Mouse (Mus musculus): ENCODE measurements around the gene Pold2. TPM values are rescaled to one million over a fixed set of nuclear protein-coding genes. Genes with fewer than 3 reads are reported as not detected.

Gene Pold2
- total RNA-seq (2022), result 10 to 100 TPM; 39.6 to 67.0 (median 51.5) TPM

DNA sequence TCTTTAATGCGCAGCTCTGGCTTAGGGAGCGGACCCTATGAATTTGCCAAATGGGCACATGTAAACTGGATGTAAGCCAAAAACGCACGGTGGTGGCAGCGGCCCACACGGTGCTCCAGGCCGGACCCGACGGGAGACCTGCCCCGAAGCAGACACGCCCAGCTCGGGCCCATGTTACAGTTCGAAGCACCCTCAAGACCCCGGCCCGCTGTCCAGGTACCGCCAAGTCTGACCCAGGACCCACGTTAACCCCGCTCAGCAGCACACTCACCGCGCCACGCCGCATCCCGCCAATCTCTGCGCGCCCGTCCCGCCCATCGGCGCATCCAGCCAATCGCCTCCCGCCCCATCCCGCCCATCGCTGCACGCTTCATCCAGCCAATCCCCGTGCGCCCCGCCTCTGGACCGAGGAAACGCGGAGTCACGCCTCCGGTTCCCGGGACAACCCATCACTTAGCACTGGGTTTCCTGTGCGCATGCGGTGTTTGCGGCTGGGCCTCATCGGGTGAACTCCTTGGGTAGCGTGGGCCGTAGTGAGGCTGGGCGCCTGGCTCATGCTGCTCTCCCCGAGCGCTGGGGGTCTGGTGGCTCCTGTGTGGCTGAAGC is at the start of gene Pold2:
Gene Pold2 (minus strand): TSS at position 372 of the 606 bp plus-strand sequence.
- DNase-seq, result peak; percentile 97

DNA sequence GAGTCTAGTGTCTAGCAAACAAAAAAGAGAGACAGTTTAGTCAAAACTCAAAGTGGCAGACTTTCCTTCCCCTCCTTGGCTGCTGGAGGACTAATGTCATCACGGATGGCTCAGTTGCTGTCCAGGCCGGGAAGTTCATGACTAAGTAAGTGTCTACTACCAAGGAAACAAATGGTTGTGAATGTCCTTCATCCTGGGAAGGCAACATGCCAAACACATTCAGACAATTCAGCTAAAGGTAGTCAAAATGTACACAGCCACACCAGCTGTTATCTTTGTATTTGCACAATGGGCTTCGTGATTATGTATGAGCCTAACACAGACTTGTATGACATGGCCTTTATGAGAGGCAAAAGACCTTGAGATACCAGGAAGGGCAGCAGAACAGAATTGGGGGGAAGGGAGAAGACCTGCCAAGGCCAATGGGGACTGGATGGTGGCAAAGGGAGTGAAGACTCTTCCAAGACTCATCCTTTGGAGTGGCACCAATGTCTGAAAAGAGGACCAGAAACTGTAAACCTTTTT is 48.7 kb upstream of the Pold2 start:
- DNase-seq, result no peak

DNA sequence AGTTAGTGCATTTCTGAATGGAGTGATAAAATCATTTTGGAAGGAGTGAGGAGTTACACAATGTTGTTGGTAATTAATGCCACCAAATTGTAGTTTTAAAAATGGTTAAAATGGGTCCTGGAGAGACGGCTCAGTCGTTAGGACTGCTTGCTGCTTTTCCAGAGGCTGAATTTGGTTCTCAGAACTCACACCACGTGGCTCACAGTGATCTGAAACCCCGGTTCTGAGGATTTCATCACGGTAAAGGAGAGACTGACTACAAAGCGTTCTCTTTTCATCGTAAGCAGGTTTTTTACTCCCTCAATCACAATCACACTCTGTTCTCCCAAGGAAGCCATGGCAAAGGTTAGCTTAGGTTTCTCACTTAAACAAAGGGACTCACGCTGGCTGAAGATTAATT is 46.6 kb upstream of the Pold2 start:
- DNase-seq, result no peak

DNA sequence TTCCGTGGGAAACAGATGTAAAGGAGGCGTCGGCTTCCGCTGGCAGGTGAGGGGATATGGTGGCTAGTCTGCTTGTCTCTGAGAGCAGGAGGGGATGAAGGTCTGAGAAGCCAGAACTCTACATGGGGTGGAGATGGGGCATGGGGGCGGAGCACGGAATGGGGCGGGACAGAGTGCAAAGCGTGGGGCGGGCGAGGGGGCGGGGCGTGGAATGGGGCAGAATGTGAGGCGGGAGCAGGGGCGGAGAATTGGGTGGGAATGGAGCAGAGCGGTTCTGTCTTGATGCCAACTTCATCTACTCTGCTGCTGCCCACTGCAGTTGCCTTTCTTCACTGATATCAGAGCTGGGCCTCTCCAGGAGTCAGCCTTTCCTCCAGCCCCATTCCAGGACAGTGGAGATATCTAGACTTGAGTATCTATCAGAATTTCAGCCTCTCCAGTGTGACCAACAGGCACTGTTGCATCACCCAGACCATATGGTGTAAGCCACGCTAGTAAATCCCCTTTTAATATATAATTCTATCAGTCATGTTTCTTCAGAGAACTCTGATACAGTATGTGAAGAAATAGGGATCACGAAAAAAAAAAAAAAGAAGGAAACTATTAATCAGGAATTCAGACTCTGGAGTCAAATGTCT is 42.4 kb upstream of the Pold2 start:
- DNase-seq, result no peak

DNA sequence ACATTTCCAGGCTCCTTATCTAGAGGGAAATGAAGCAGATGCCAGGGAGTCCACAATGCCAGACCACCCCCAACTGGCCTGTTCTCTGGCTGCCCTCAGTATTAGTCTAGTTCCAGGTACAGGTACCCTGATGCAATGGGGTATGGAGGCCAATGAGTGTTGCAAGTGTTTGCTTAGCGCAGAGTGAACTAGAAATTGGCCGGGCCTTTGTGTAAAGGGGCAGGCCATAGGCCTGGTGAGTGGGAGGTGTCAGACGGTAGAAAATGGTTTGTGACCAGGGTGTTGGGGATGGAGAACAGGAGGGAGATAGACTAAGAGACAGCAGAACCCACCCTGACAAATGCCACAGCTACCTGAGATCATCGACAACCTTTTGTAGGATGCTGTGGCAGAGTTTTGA is 41.5 kb upstream of the Pold2 start:
- no peak for DNase-seq

DNA sequence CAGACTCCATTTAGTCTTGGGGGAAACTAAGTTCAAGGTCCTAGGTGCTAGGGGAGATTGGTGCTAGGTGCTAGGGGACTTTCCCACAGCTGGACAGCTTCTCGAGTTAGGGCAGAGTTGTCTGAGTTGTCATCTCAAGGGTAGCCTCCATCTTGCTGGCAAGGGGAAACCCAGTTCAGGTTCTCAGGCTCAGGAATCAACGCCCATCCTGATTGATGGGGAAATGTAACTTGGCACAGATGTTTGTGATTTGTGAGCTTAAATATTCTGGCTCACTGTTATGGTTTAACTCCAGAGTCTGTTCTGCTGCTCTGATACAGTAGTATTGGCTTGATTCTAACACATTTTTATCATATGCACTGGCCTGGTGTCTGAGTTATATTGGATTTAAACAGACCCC is 40.0 kb upstream of the Pold2 start:
- DNase-seq, result no peak

DNA sequence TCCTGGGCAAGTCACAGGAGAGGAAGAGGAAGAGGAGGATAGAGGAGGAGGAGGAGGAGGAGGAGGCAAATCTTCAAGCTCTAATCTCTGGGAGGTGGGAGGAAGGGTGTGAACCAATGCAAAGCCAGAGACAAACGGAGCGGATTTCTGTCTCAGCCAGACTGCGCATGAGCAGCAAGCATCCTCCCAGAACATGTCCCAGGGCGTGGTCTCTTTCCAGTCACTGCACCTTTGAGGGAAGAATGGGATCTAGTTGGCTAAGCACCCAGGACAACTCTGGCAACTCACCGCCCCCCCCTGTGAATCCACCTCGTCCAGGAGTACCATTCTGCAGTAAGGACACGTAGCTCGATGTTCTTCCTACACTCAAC is 38.1 kb upstream of the Pold2 start:
- no peak for DNase-seq

DNA sequence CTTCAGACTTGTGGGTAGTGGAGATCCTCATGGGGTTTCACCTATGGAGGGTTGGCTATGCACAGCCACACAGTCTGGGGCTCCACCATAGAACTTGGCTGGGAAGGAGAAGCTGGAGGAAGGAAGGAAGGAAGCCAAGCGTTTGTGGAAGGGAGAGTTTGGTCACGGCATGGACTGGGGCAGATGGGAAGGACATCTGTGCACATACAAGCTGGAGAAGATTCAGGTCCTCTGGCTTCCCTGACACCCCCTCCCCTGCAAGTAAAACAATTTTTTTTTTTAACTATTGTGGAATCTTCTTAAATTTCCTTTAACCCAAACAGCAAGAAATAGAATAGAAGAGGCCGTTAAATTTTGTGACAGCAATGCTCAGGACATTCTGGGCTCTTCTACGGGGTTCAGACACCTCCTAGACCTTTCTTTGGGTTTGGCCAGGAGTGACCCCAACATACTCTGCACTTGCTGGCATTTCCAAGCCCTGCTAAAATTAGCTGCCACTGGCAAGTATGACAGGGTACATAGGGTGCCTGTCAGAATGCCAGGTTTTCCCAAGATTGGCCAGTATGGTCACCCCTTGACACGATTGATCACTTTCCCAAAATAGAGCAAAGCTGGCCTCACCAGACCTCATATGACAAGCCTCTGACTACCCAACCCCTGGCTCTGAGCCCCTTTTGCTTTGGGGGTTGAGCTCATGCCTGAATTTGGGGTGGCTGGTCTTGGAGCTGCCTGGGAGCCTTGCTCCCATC is 37.5 kb upstream of the Pold2 start:
- no peak for DNase-seq

DNA sequence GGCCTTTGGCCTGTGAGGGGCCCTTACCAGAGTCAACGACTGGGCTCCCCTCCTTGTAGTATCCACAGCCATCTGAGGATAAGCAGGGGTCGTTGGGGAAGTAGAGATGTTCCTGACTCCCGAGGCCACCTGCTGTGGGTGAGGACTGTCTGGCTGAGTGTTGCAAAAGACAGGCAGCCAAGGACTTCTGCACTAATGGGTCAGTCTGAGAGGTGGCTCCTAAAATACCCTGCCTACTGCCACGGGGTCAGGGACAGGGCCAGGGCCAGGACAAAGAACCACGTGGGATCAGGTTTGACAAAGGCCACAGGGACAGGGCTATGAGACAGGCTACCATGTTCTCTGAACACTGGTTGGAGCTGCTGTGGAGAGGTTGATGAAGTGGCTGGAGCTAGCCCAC is 36.8 kb upstream of the Pold2 start:
- DNase-seq, result no peak

DNA sequence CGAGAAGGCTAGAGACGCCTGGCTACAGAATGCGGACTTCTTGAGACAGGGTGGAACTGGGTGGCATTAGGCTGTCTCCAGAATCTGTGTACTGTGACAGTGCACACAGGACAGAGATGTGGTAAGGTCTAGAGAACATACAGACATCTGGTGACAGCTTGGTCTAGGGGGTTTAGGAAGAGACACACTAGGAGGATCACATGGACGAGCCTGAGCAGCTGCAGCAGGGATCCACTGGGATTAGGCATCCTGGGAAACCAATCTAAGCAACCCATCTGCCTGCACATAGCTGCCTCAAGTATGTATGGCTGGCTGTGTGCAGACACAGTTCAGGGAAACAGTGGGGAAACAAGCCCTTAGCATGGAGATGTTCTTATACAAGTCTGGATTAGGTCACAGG is 35.8 kb upstream of the Pold2 start:
- DNase-seq, result no peak

DNA sequence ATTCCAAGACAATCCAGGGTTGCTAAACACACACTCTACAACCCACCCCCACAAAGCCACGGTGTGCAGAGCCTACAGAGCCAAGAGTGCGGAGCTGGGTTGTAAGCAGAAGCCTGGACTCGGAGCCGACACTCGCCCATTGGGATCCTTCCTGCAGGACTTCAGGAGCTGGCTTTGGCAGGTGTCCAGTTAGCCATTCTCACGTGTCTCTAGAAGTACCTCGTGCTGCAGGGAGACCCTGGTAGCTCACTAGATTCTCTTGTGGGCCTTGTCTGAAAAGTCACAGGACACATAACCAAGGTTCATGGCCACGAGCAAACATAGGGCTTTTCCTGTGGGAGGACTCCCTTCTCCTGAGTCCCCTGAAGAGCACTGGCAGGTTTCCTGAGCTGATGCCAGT is 35.2 kb upstream of the Pold2 start:
- DNase-seq, result no peak

DNA sequence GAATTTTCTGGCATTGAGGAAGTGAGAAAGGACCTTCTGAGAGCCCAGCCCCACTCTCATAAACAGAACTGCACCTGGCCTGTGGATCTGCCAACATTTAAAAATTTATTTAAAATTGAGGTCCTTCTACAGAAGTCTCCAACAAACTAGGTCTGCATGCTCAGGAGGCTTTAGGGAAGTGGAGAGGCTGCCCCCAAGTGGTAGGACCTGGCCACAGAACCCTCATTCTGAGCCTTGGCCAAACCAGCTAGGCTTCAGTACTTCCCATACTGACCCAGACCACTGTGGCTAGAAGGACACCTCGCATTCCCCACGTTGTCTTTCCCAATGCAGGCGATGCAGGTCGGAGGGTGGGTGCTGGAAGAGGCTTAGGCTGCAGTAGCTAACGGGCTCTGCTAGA is 34.5 kb upstream of the Pold2 start:
- DNase-seq, result peak; percentile 35

DNA sequence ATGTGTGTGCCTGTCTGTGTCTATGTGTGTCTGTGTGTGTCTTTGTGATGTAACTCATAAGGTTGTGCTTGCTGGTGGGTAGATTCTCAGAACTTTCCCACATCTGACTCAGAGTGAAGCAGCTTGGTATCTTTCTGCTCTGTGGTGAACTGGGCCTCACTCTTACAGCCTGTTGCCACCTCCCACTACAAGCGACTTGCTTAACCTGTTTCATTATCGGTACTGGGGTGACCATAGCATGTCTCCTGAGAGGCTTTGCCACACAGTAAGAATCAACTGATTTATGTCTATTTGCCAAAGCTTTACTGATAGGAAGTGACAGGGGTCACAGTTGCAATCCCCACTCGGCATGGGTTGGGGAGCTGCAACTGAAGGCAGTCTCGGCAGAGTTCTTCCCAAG is 30.6 kb upstream of the Pold2 start:
- no peak for DNase-seq

DNA sequence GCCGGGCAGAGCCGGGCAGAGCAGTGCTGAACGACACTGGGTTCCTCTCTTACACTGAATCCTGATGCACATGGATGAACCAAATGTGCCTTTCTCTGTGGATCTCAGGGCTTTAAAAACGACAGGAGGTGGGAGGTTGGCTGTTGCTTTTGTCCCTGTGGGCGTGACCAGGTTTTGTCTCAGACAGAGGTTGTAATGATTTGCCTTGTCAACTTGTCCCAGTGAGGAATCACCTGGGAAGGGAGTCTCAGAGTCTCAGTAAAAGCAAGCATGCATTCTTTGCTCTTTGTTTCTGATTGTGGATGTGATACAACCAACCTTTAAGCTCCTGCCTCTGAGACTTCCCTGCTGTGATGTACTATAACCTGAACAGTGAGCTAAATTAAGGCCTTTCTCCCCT is 29.0 kb upstream of the Pold2 start:
- no peak for DNase-seq

DNA sequence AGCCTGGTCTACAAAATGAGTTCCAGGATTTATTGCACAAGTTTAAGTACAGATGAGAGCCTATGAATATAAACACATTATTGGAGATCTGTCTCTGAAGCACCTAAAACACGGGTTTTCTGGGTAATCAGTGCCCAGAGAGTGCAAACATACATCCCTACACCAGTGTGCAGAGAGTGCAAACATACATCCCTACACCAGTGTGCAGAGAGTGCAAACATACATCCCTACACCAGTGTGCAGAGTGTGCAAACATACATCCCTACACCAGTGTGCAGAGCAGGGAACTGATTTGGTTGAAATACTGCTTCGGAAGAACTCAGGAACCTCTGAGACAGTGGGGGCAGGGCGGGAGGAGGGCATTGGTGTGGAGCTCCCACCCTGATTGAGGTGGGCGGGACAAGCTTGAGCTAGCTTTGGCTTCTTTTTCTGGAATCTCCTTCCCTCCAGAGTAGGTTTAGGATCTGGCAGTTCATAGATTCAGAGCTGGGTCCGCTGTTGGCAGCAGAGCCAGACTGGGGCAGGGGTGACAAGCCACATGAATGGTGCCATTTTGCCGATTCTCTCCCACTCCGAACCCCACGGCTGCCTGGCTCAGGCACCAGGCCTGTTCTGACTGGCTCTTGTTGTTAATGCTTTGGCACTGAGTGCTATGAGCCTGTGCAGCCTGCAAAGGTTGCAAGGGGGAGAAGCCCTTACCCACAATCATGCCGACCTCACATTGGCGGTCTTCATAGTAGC is 27.9 kb upstream of the Pold2 start:
- no peak for DNase-seq

DNA sequence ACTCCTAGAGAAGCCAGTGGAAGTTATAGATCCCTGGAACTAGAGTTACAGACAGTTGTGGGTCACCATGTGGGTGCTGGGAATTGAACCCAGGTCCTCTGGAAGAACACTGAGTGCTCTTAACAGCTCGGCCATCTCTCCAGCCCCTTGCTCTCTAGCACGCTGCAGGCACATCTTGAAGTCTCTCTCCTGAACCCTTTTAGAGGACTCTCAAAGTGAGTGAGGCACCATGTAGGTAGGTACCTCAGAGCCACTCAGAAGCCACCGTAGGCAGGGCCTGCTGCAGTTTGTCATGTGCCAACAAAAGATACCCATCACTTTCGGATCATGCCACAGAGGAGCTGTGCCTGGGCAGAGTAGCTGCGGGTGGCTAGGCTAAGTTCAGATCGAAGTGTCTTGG is 26.8 kb upstream of the Pold2 start:
- no peak for DNase-seq

DNA sequence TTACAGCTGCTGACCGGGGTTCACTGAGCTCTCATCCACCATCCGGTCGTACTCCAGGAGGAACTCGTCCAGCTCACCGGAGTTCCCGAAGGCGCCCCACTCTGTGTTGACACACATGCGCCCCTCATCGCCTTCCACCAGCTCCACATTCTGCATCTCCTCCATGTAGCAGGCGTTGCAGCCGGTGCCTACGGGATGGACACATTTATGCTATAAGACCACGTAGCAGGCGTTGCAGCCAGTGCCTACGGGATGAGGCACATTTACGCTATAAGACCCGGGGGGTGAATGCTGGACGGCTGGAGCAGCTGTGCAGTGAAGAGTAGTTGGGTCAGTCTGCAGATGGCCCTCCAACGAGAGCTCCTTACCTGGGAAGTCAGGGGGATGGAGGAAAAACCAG is 26.3 kb upstream of the Pold2 start:
- no peak for DNase-seq

DNA sequence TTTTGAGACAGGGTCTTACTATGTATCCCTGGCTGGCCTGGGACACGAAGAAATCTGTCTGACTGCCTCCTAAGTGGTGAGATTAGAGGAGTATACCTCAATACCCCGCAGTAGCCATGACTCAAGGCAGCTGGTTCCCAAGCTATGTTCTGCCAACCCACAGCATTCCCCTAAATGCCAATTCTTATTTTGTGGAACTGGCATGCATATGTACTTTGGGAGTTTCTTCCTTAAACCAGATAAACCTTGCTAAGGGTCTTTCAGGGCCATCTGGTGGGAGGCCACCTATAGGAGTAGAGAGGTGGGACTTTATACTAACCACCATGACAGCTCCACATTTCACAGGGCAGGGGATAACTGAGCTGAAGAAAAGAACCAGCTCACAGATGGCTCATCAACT is 25.8 kb upstream of the Pold2 start:
- no peak for DNase-seq

DNA sequence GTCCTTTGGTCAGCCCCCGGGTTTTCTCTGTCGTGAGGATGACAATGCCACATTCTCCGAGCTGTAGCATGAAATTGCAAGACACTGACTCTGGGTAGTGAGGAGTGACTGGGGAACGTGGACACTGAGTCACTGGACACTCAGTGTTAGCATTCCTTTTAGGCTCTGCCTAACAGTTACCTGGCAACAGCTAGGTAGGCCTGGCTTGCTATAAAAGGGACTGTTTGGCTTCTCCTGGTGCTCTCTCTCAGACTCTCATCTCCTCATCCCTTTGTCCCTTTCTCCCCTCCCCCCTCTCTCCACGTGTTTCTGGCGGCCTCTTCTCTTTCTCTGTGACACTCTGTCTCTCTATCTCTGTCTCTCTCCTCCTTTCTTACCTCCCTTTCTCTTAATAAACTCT is 24.3 kb upstream of the Pold2 start:
- no peak for DNase-seq

DNA sequence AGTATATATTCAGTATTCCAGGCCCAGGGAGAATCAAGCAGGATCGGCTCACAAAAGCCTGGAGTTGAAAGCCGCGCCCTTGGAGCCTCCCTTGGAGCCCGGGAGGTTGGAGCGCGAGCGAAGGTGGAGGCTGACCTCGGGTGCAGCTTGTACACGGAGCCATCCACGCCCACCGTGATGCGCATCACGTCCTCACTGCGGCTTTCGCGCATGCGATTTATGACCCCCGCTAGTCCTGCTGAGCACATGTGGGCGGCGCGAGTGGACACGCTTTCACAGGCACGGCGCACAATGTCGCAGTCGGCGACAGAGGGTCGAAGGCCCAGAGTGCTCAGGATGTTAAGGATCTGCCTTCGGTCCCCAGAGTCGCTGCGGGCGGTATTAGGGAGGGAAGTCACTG is 23.9 kb upstream of the Pold2 start:
- DNase-seq, result no peak

DNA sequence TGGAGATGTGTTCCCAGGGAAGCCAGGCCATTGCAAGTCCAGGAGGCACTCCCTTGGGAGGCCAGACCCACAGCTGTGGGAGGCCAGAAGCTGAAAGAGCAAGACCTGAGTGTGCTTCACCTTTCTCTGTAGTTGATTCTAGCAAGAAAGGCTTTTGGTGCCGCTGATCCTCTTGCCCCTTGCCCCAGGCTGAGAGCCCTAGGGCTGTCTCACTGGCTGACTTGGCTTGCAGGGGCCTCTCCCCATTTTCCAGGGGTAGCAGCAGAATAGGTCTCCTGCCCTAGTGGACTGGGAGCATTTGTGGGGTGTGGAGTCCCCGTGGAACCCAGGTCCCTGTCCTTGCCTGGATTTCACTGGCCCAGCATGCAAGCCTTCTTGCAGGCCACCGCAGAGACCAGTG is 23.2 kb upstream of the Pold2 start:
- no peak for DNase-seq

DNA sequence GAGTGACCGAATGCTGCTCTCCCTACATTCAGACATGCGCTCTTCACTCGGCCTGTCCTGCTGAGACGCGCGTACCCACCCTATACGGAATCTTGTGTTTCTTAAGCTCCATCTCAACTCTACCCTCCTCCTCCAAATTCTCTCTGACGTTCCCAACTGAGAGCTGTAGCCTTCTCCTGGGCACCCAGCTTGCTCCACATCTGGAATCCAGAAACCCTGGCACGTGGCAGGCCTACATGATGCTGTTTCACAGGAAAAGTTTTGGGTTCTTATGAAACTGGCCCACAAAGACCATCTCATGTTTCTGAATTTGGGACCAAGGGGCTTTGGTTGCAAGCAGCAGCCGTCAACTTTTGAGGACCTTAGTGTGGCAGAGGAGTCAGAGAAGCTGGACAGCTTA is 21.2 kb upstream of the Pold2 start:
- DNase-seq, result no peak

DNA sequence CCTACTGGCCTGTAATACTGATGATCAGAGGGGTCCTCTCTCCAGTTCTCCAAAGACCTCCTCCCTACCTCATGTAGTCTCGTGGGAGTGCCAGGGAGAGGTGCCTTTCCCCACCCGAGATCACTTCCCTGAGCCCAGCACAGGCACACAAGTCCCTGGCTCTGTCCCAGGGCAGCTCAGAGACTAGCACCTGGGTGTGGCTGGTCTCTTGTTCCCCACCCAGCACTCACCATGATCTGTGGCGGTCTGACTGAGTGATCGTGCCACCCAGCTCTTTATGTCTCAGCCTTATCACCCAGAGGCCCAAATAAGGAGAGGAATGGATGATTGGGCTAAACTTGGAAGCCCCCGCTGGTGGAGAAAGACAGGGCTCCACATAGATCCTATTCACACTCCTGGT is 20.4 kb upstream of the Pold2 start, which contains the start of gene Myl7:
Gene Myl7 (minus strand): TSS at position 252 of the 400 bp plus-strand sequence.
- no peak for DNase-seq
